Mouse (Mus musculus): ENCODE results near the gene Foxn4.

DNA sequence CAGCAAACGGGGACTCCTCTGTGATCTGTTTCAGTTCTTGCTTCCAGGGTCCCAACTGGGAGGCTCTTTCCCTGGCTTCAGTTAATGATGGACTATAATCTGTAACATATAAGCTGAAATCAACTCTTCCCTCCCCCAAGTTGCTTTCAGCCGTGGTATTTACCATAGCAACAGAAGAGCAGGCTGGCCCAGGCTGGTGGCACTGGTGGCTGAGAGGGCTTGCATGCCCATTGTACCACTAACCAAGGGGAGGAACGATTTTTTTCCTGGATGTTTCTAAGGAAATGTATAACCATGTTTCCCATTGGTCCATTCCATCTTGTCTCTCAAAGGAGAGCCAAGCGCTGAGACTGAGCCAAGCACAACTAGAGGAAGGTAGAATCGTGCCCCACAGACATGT, 14.8 kb upstream of the Foxn4 start:
- no peak for TF ChIP-seq CTCF (IDR thresholded peaks at IDR 0.05; ENCODE audit: low read depth)
- TF ChIP-seq EP300 (optimal IDR thresholded peaks at IDR 0.05) = no peak
